Mouse (Mus musculus): ENCODE data around the gene Rab11fip3. TPM values are rescaled to one million over a fixed set of nuclear protein-coding genes. Genes with fewer than 3 reads are reported as not detected.

Rab11fip3 gene
- polyA plus RNA-seq, 1 experiment from 2014 or later, result 29.0 TPM

DNA sequence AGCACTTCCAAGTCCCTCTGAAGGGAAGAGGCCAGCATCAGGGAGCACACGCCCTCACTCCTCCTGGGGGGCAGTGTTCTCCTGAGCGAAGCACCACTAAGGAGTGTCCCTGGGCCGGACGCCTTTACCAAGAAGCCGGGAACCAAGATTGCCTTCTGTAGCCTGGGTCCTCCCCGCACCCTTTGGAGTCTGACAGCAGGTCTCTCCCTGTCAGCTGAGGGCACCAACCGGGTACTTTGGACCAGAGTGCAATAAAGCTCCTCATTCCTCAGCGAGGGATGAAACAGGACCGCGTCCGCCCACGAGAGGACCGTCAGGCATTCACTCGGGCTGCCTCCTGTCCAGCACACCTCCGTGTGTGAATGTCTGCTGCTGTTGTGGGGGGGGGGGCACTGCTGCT is 64.6 kb downstream of the Rab11fip3 start:
- 90% methylated on average over 15 of the region's 15 CpGs for WGBS
- H3K36me3 ChIP-seq (ENCODE audit: control insufficient read depth, insufficient read depth, low read length), result peaks cover 14% of the 10 kb centered on the region; the same call in 1 of the 2 replicates

DNA sequence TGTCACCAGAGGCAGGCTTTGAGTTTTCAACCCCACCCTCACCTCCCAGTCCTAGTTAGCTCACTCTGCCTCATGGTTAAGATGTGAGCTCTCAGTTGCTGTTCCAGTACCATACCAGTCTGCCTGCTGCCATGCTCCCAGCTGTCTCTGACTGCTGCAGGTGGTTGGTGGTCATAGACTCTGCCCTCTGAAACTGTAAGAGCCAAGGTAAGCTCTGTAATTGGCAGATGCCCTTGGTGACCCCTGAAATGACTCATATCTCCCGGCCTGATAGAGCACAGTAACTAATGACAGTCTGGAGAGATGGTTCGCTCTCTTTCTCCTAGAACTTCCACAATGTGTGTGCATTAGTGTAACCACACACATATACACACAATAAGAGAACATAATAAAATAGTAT is 65.5 kb downstream of the Rab11fip3 start:
- H3K27ac ChIP-seq (ENCODE audit: low read depth, low read length), result no peak overlapping the region
- H3K4me2 ChIP-seq (ENCODE audit: low read depth, low read length), result no peak overlapping the region
- no peaks in the 10 kb centered on the region for H3K4me1 ChIP-seq (ENCODE audit: control insufficient read depth, insufficient read depth, low read length)
- ATAC-seq (ENCODE audit: low read depth), result no peak
- 97% methylated on average over 2 of the region's 2 CpGs for WGBS
- no peak overlapping the region for H3K9ac ChIP-seq (replicated peaks; ENCODE audit: low read depth, low read length)
- H3K9me3 ChIP-seq (ENCODE audit: control insufficient read depth, low read length), result no peaks in the 10 kb centered on the region
- peaks cover 14% of the 10 kb centered on the region; the same call in 1 of the 2 replicates for H3K36me3 ChIP-seq (ENCODE audit: control insufficient read depth, insufficient read depth, low read length)
- H3K4me3 ChIP-seq (ENCODE audit: low read depth, low read length), result no peak overlapping the region
- no peaks in the 10 kb centered on the region for H3K27me3 ChIP-seq (ENCODE audit: control insufficient read depth, insufficient read depth, low read length)

More for the DNA sequence above, 64.6 kb downstream of the Rab11fip3 start:
- Histone ChIP-seq H3K27ac (ENCODE audit: low read depth, low read length) (no peak overlapping the region), H3K4me3 (ENCODE audit: low read depth, low read length) (no peak overlapping the region), H3K4me1 (ENCODE audit: control insufficient read depth, insufficient read depth, low read length) (no peaks in the 10 kb centered on the region), H3K9me3 (ENCODE audit: control insufficient read depth, low read length) (no peaks in the 10 kb centered on the region), H3K4me2 (ENCODE audit: low read depth, low read length) (no peak overlapping the region), H3K27me3 (ENCODE audit: control insufficient read depth, insufficient read depth, low read length) (no peaks in the 10 kb centered on the region), H3K9ac (replicated peaks; ENCODE audit: low read depth, low read length) (no peak overlapping the region)
- ATAC-seq (ENCODE audit: low read depth), result no peak

DNA sequence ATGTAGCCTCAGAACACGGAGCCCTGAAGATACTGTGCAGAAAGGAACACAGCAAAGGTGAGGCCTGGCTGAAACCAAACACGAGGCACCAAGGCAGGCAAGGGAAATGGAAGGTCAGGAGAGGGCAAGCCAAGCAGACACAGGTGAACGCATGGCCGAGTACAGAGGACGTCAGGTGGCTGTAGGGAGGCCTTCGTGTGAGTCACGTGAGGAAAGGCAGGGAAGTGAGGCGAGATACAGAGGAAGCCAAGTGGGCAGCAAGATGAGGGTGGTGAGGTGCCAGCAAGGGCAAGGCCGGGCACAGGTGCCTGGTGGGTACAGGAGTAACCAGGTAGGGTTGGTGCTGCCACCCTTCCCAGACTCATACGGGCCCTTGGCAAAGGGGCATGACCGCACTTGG is 70.9 kb downstream of the Rab11fip3 start:
- Histone ChIP-seq H3K9ac (replicated peaks; ENCODE audit: low read depth, low read length) (no peak overlapping the region), H3K4me1 (ENCODE audit: control insufficient read depth, insufficient read depth, low read length) (no peaks in the 10 kb centered on the region), H3K36me3 (ENCODE audit: control insufficient read depth, insufficient read depth, low read length) (peaks cover 31% of the 10 kb centered on the region; the same call in 1 of the 2 replicates), H3K4me2 (ENCODE audit: low read depth, low read length) (no peak overlapping the region), H3K27ac (ENCODE audit: low read depth, low read length) (no peak overlapping the region), H3K27me3 (ENCODE audit: control insufficient read depth, insufficient read depth, low read length) (no peaks in the 10 kb centered on the region), H3K4me3 (ENCODE audit: low read depth, low read length) (no peak overlapping the region), H3K9me3 (ENCODE audit: control insufficient read depth, low read length) (no peaks in the 10 kb centered on the region)
- 86% methylated on average over 11 of the region's 11 CpGs for WGBS
- ATAC-seq (ENCODE audit: low read depth), result no peak

GRCm38 (mm10) chr17:25993489-25993888 is 75.9 kb downstream of the Rab11fip3 start:
- H3K4me1 ChIP-seq (ENCODE audit: control insufficient read depth, insufficient read depth, low read length), result no peaks in the 10 kb centered on the region
- no peaks in the 10 kb centered on the region for H3K9me3 ChIP-seq (ENCODE audit: control insufficient read depth, low read length)
- ATAC-seq (ENCODE audit: low read depth), result no peak
- no peak overlapping the region for H3K27ac ChIP-seq (ENCODE audit: low read depth, low read length)
- no peak overlapping the region for H3K4me2 ChIP-seq (ENCODE audit: low read depth, low read length)
- peaks cover 49% of the 10 kb centered on the region for H3K36me3 ChIP-seq (ENCODE audit: control insufficient read depth, insufficient read depth, low read length)
- H3K4me3 ChIP-seq (ENCODE audit: low read depth, low read length), result no peak overlapping the region
- no peaks in the 10 kb centered on the region for H3K27me3 ChIP-seq (ENCODE audit: control insufficient read depth, insufficient read depth, low read length)
- WGBS, result 95% methylated on average over 3 of the region's 3 CpGs
- no peak overlapping the region for H3K9ac ChIP-seq (replicated peaks; ENCODE audit: low read depth, low read length)

DNA sequence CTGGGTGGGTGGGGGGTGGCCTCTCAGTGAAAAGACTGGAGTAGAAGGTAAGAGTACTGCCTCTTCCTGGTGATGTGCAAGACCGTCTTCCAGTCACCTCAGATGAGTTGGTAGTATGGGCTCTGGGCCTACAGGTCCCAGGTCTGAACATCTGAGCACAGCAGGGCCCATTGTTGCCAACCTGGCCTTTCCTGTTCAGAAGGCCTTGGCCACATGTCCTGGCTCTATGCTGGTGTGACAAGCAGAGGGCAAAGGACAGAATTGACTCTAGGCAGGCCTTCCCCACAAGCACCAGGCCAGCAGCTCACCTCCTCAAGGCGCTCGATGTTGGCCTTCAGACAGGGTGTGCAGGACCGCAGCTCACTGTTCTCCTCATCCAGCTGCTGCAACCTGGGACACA is 77.1 kb downstream of the Rab11fip3 start:
- WGBS, result 98% methylated on average over 4 of the region's 4 CpGs

GRCm38 (mm10) chr17:25990331-25990730 is 79.0 kb downstream of the Rab11fip3 start:
- Histone ChIP-seq H3K9me3 (ENCODE audit: control insufficient read depth, low read length) (no peaks in the 10 kb centered on the region), H3K36me3 (ENCODE audit: control insufficient read depth, insufficient read depth, low read length) (peaks cover 35% of the 10 kb centered on the region), H3K4me2 (ENCODE audit: low read depth, low read length) (no peak overlapping the region), H3K27me3 (ENCODE audit: control insufficient read depth, insufficient read depth, low read length) (no peaks in the 10 kb centered on the region), H3K4me3 (ENCODE audit: low read depth, low read length) (no peak overlapping the region), H3K27ac (ENCODE audit: low read depth, low read length) (no peak overlapping the region), H3K9ac (replicated peaks; ENCODE audit: low read depth, low read length) (no peak overlapping the region), H3K4me1 (ENCODE audit: control insufficient read depth, insufficient read depth, low read length) (no peaks in the 10 kb centered on the region)
- ATAC-seq (ENCODE audit: low read depth), result no peak
- 93% methylated on average over 5 of the region's 5 CpGs for WGBS

More for the DNA sequence above, 77.1 kb downstream of the Rab11fip3 start:
- H3K9me3 ChIP-seq (ENCODE audit: control insufficient read depth, low read length), result no peaks in the 10 kb centered on the region
- H3K4me3 ChIP-seq (ENCODE audit: low read depth, low read length), result no peak overlapping the region
- no peak overlapping the region for H3K4me2 ChIP-seq (ENCODE audit: low read depth, low read length)
- H3K4me1 ChIP-seq (ENCODE audit: control insufficient read depth, insufficient read depth, low read length), result no peaks in the 10 kb centered on the region
- H3K27me3 ChIP-seq (ENCODE audit: control insufficient read depth, insufficient read depth, low read length), result no peaks in the 10 kb centered on the region
- H3K27ac ChIP-seq (ENCODE audit: low read depth, low read length), result no peak overlapping the region
- no peak overlapping the region for H3K9ac ChIP-seq (replicated peaks; ENCODE audit: low read depth, low read length)
- ATAC-seq (ENCODE audit: low read depth), result no peak
- peaks cover 39% of the 10 kb centered on the region for H3K36me3 ChIP-seq (ENCODE audit: control insufficient read depth, insufficient read depth, low read length)

- peak within 1 kb of the TSS; percentile 84 for H3K9ac ChIP-seq (replicated peaks; ENCODE audit: low read depth, low read length)
- peak within 1 kb of the TSS; percentile 82 for H3K27ac ChIP-seq (ENCODE audit: low read depth, low read length)
- peak within 1 kb of the TSS; percentile 54 for H3K4me2 ChIP-seq (ENCODE audit: low read depth, low read length)
- peaks cover 11% of the 10 kb centered on the region for H3K4me1 ChIP-seq (ENCODE audit: control insufficient read depth, insufficient read depth, low read length)
- peak within 1 kb of the TSS; percentile 77 for H3K4me3 ChIP-seq (ENCODE audit: low read depth, low read length)
- under 1% methylated on average over 88 of the region's 91 CpGs for WGBS
- no peaks in the 10 kb centered on the region for H3K27me3 ChIP-seq (ENCODE audit: control insufficient read depth, insufficient read depth, low read length)
- peak; percentile 99 for ATAC-seq (ENCODE audit: low read depth)
- H3K36me3 ChIP-seq (ENCODE audit: control insufficient read depth, insufficient read depth, low read length), result peaks cover 13% of the 10 kb centered on the region
- H3K9me3 ChIP-seq (ENCODE audit: control insufficient read depth, low read length), result no peaks in the 10 kb centered on the region
Observed at GRCm38 (mm10) chr17:25985306-25986294, 83.8 kb downstream of the Rab11fip3 start, which contains the start of gene Capn15. Gene Capn15 (minus strand): TSS chr17:25985796.

DNA sequence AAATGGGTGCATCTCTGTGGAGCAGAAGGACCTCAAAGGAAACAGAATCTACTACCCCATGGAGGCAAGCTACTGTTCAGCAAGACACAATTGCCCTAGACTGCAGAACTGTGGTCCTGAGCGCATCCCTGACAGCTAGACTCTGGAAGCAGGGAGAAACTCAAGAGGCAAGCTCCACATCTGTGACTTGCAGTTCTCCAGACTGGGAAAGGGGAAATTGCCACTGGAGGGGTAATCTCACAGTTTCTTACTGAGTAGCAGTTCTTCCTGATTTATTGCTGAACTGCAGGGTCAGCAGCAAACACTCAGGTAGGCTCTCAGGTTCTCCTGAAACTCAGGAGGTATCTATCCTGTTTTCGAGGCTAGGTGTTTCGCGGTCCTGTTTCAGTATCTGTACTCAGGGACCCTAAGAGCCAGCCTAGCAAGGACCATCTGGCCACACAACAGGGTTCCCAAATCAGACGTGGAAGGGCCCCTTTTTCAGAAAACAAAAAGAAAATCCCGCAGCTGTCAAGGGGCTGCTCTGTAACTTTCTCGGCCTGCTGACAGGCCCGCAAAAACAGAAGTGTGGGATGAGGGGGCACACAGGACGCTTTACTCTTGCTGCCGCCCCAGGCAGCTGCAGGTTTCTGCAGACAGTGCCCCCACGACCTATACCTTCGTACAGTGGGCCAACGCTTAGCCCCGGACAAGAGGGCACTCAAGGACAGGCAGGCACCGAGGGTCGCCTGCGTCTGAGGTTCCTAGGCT is 84.6 kb downstream of the Rab11fip3 start:
- Histone ChIP-seq H3K9ac (replicated peaks; ENCODE audit: low read depth, low read length) (peak overlapping the region; percentile 84), H3K4me2 (ENCODE audit: low read depth, low read length) (peak overlapping the region; percentile 54), H3K4me1 (ENCODE audit: control insufficient read depth, insufficient read depth, low read length) (peaks cover 11% of the 10 kb centered on the region), H3K27me3 (ENCODE audit: control insufficient read depth, insufficient read depth, low read length) (no peaks in the 10 kb centered on the region), H3K27ac (ENCODE audit: low read depth, low read length) (peak overlapping the region; percentile 82), H3K4me3 (ENCODE audit: low read depth, low read length) (peak overlapping the region; percentile 77), H3K36me3 (ENCODE audit: control insufficient read depth, insufficient read depth, low read length) (peaks cover 4% of the 10 kb centered on the region; the same call in 1 of the 2 replicates), H3K9me3 (ENCODE audit: control insufficient read depth, low read length) (no peaks in the 10 kb centered on the region)
- no peak for ATAC-seq (ENCODE audit: low read depth)
- 10% methylated on average over 17 of the region's 17 CpGs for WGBS
